In genomic region chr16:11824385-11824784, GRCm38 (mm10) we compare ENCODE assay signal across 19 mouse cellular contexts.
DNase-seq lines count a peak whose midpoint lies in the region; ATAC-seq and TF ChIP-seq lines count a peak whose summit lies in the region.
"Had no signal": no experiment of that assay in that cellular context is flagged by ENCODE, and none has a peak within 500 bp of the region (broad histone marks: within the 10 kb centered on the region; RNA-seq: fewer than 3 reads in every experiment).

No protein-coding gene starts in this region.

- H3K9me3 ChIP-seq in forebrain, embryonic 16.5 days (ENCODE audit: control insufficient read depth, low read length): no peaks in the 10 kb centered on the region
- H3K9me3 ChIP-seq in midbrain, embryonic 16.5 days (replicated peaks; ENCODE audit: control insufficient read depth, low read length, poor library complexity, severe bottlenecking): no peaks in the 10 kb centered on the region
- H3K9me3 ChIP-seq: embryonic facial prominence, embryonic 15.5 days; limb, embryonic 15.5 days had no signal

- ATAC-seq in frontal cortex, adult (ENCODE audit: low TSS enrichment): peak; percentile 31
- no peak for ATAC-seq in forebrain, embryonic 16.5 days
- no peak; the same call in 1 of the 2 replicates for ATAC-seq in midbrain, embryonic 16.5 days
- no peak for ATAC-seq in megakaryocyte-erythroid progenitor cell, adult 5-6 weeks (replicated peaks; ENCODE audit: low FRiP score, low TSS enrichment, poor library complexity, severe bottlenecking)
- ATAC-seq: inflammation-experienced regulatory T-cells, adult 6 months had no signal

- H3K36me3 ChIP-seq in forebrain, embryonic 16.5 days (ENCODE audit: control insufficient read depth, insufficient read depth): no peaks in the 10 kb centered on the region
- H3K36me3 ChIP-seq in midbrain, embryonic 16.5 days (ENCODE audit: control insufficient read depth, insufficient read depth, low read length): no peaks in the 10 kb centered on the region

- no peak overlapping the region for H3K9ac ChIP-seq in forebrain, embryonic 16.5 days (replicated peaks; ENCODE audit: low read depth, low read length)
- 0 out of 2 replicates have a peak overlapping the region, but pooled peaks have one; percentile 10 for H3K9ac ChIP-seq in midbrain, embryonic 16.5 days (ENCODE audit: low read depth, low read length)
- H3K9ac ChIP-seq: embryonic facial prominence, embryonic 15.5 days; limb, embryonic 15.5 days had no signal

- peak overlapping the region; percentile 27; the same call in 1 of the 2 replicates for H3K4me3 ChIP-seq in layer of hippocampus, adult 2 months
- H3K4me3 ChIP-seq in forebrain, embryonic 16.5 days (replicated peaks; ENCODE audit: low read length): no peak overlapping the region
- no peak overlapping the region for H3K4me3 ChIP-seq in midbrain, embryonic 16.5 days (ENCODE audit: low read depth, low read length)
- H3K4me3 ChIP-seq: embryonic facial prominence, embryonic 15.5 days; gastrocnemius, adult 2 months; limb, embryonic 15.5 days had no signal

- WGBS in forebrain, embryonic 16.5 days: 74% methylated on average over 8 of the region's 8 CpGs
- WGBS in midbrain, embryonic 16.5 days: 52% methylated on average over 8 of the region's 8 CpGs

- DNase-seq in frontal cortex, postnatal 10 days (ENCODE audit: low spot score in 2 of 2): no peak
- DNase-seq in layer of hippocampus, adult 2 months (ENCODE audit: low spot score in 2 of 2): no peak
- no peak for DNase-seq in layer of hippocampus, postnatal 25 days (ENCODE audit: extremely low spot score in 1 of 2, low spot score in 1 of 2)
- DNase-seq: adrenal gland, postnatal 25 days; cerebellum, adult 11-12 months; cerebellum, postnatal 25 days; gastrocnemius, adult 2 months; heart, postnatal 14 days; lung, postnatal 14 days; thymus, postnatal 36 days had no signal

- peaks cover 5% of the 10 kb centered on the region for H3K4me1 ChIP-seq in forebrain, embryonic 16.5 days (replicated peaks; ENCODE audit: control insufficient read depth, insufficient read depth, low read length)
- H3K4me1 ChIP-seq in midbrain, embryonic 16.5 days (ENCODE audit: control insufficient read depth, insufficient read depth, low read length): peaks cover 19% of the 10 kb centered on the region
- H3K4me1 ChIP-seq: limb, embryonic 15.5 days had no signal

- peak overlapping the region; percentile 75 for H3K27ac ChIP-seq in layer of hippocampus, adult 2 months
- H3K27ac ChIP-seq in forebrain, embryonic 16.5 days (ENCODE audit: low read length): peak overlapping the region; percentile 60; the same call in 1 of the 2 replicates
- H3K27ac ChIP-seq in midbrain, embryonic 16.5 days (ENCODE audit: low read length): peak overlapping the region; percentile 87
- H3K27ac ChIP-seq: embryonic facial prominence, embryonic 15.5 days; gastrocnemius, adult 2 months; limb, embryonic 15.5 days had no signal

- H3K4me2 ChIP-seq in forebrain, embryonic 16.5 days (ENCODE audit: low read length): 0 out of 2 replicates have a peak overlapping the region, but pooled peaks have one; percentile 14
- H3K4me2 ChIP-seq in midbrain, embryonic 16.5 days (ENCODE audit: low read length): peak overlapping the region; percentile 26
- H3K4me2 ChIP-seq: embryonic facial prominence, embryonic 15.5 days; heart, embryonic 11.5 days; limb, embryonic 15.5 days had no signal

- no peaks in the 10 kb centered on the region for H3K27me3 ChIP-seq in forebrain, embryonic 16.5 days (replicated peaks; ENCODE audit: control insufficient read depth, insufficient read depth, low read length)
- no peaks in the 10 kb centered on the region for H3K27me3 ChIP-seq in midbrain, embryonic 16.5 days (ENCODE audit: control insufficient read depth, insufficient read depth, low read depth, low read length)
- H3K27me3 ChIP-seq: CH12.LX; embryonic facial prominence, embryonic 15.5 days; limb, embryonic 15.5 days had no signal

- no peak for TF ChIP-seq CTCF in layer of hippocampus, adult 2 months (conservative IDR thresholded peaks at IDR 0.05)
